Mouse (Mus musculus) lung, embryonic 14.5 days (tissue): ENCODE data around the gene Ltk. TPM values are rescaled to one million over a fixed set of nuclear protein-coding genes. Genes with fewer than 3 reads are reported as not detected.
"Not testable (repeated sequence)": the region's sequence is repeated elsewhere in the genome, so short reads cannot be mapped to it uniquely, and the experiment has no call there.

ENCODE experiments used
- ATAC-seq: fragments of 200-750 bp; cut with Nextera tagmentation; 2 replicates; pipeline ENCODE4 v1.8.0; 2017; ENCODE audit warnings: mild to moderate bottlenecking, moderate TSS enrichment, moderate library complexity; ENCODE audit not compliant: insufficient read depth
- DNase-seq: peaks from one replicate; pipeline ENCODE4 v3.0.0-alpha.2; 2015
- H3K27ac ChIP-seq: fragments of 300-500 bp; sonication (generic); 2 replicates; pipeline ENCODE4 v1.5.1; 2014; ENCODE audit warnings: low read depth, mild to moderate bottlenecking, moderate library complexity
- H3K27me3 ChIP-seq: fragments of 300-500 bp; sonication (generic); 2 replicates; pipeline ENCODE4 v1.6.1; 2014; ENCODE audit warnings: low read length, control low read depth; ENCODE audit not compliant: insufficient read depth
- H3K36me3 ChIP-seq: fragments of 300-500 bp; sonication (generic); 2 replicates; pipeline ENCODE4 v1.6.1; 2014; ENCODE audit warnings: control low read depth; ENCODE audit not compliant: insufficient read depth
- H3K4me1 ChIP-seq: fragments of 300-500 bp; sonication (generic); 2 replicates; pipeline ENCODE4 v1.6.1; 2014; ENCODE audit warnings: antibody characterized with exemption, control low read depth; ENCODE audit not compliant: insufficient read depth
- H3K4me2 ChIP-seq: fragments of 300-500 bp; sonication (generic); 2 replicates; pipeline ENCODE4 v1.6.1; 2014; ENCODE audit warnings: mild to moderate bottlenecking
- H3K4me3 ChIP-seq: fragments of 300-500 bp; sonication (generic); 2 replicates; pipeline ENCODE4 v1.5.1; 2014; ENCODE audit warnings: low read depth, low read length
- H3K9ac ChIP-seq: fragments of 300-500 bp; sonication (generic); 2 replicates; pipeline ENCODE4 v1.6.1; 2014
- H3K9me3 ChIP-seq: fragments of 300-500 bp; sonication (generic); 2 replicates; pipeline ENCODE4 v1.6.1; 2016; ENCODE audit warnings: low read depth, low read length, control low read depth
- CTCF ChIP-seq: IDR thresholded peaks from 2 replicates; pipeline ENCODE4 v1.5.1; 2016; ENCODE audit warnings: antibody characterized with exemption, low read depth
- WGBS: fragments of 180-500 bp; shearing (Covaris S2); extraction: QIAGEN DNeasy Blood & Tissue Kit; methylation state at CpG from one replicate; pipeline ENCODE4 v1.1.7; 2014; 5-methylcytosine and 5-hydroxymethylcytosine counted together
- polyA plus RNA-seq: library from polyadenylated mRNA; unstranded; fragments of >200 nt; fragmentation: Nextera tagmentation; extraction: Ambion mirVana; gene quantifications from 2 replicates; pipeline ENCODE4 v1.2.1, GENCODE M21; 2014

Gene Ltk
- polyA plus RNA-seq, 1 experiment from 2014 or later: 0.83 TPM

GRCm38 (mm10) chr2:119737124-119737523 is 23.1 kb downstream of the Ltk start:
- Histone ChIP-seq H3K9ac (no peak overlapping the region), H3K27me3 (no peaks in the 10 kb centered on the region), H3K4me1 (peaks cover 6% of the 10 kb centered on the region; the same call in 1 of the 2 replicates), H3K9me3 (no peaks in the 10 kb centered on the region), H3K4me2 (no peak overlapping the region), H3K4me3 (no peak overlapping the region), H3K27ac (no peak overlapping the region), H3K36me3 (peaks cover 30% of the 10 kb centered on the region)
- DNase-seq (no peak), ATAC-seq (no peak)
- TF ChIP-seq CTCF: no peak
- WGBS: 14% methylated on average over 12 of the region's 12 CpGs

DNA sequence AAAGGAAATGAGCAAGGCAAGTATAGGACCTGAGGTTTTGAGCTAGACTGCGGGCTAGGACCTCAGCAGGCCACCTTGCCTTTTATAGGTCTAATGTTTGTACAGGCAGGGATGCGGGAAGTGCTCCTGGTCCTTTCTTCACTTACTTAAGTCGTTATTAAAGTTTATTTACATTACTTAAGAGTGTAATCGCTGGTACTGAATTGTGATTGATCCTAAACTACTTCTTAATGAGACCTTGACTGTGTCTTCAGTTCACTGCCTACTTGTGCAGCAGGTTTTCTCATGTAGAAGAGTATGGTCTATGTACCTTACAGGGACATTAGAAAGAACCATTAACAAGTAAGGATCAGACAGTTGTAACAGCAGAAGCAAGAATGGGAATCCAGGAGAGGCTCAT is 29.5 kb downstream of the Ltk start:
- DNase-seq: no peak
- Histone ChIP-seq H3K9ac (no peak overlapping the region), H3K9me3 (no peaks in the 10 kb centered on the region), H3K4me3 (no peak overlapping the region), H3K36me3 (peaks cover 90% of the 10 kb centered on the region), H3K27me3 (no peaks in the 10 kb centered on the region), H3K27ac (no peak overlapping the region), H3K4me1 (no peaks in the 10 kb centered on the region), H3K4me2 (no peak overlapping the region)
- no peak for TF ChIP-seq CTCF
- 76% methylated on average over 4 of the region's 4 CpGs for WGBS
- ATAC-seq: no peak

DNA sequence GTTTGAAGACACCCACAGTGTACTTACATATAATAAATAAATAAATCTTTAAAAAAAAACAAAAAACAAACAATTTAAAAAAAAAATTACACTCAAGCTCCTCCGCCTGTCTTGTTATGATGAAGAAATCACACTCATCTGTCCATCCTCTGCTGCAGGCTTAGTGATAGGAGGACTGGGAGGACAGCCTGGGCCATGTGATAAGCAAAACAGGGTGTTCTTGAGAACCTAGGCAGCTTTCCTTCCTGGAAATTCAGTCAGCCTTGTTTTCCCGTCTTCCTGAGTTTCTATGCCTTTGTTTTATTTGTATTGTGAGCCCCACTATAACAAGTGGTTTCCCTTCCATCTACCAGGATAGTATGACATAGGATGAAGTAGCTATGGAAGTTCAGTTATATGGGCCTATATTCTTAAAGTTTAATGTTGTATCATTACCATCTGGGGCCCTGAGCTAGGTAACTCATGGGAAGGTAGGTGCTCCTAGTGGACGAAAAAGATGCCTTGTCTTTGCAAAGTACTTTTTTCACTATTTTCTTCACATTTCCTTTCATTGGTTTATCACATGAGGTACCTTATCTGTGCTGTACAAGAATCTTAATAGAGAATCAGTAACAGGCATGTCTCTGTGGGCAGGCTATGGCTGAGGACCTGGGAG is 32.3 kb downstream of the Ltk start:
- no peak overlapping the region for H3K4me3 ChIP-seq
- WGBS: 84% methylated on average over 3 of the region's 3 CpGs
- no peak overlapping the region for H3K27ac ChIP-seq
- no peak overlapping the region for H3K9ac ChIP-seq
- DNase-seq: no peak
- no peak for TF ChIP-seq CTCF
- ATAC-seq: no peak
- no peaks in the 10 kb centered on the region for H3K9me3 ChIP-seq
- H3K27me3 ChIP-seq: no peaks in the 10 kb centered on the region
- no peak overlapping the region for H3K4me2 ChIP-seq
- H3K4me1 ChIP-seq: no peaks in the 10 kb centered on the region
- peaks cover 93% of the 10 kb centered on the region for H3K36me3 ChIP-seq

DNA sequence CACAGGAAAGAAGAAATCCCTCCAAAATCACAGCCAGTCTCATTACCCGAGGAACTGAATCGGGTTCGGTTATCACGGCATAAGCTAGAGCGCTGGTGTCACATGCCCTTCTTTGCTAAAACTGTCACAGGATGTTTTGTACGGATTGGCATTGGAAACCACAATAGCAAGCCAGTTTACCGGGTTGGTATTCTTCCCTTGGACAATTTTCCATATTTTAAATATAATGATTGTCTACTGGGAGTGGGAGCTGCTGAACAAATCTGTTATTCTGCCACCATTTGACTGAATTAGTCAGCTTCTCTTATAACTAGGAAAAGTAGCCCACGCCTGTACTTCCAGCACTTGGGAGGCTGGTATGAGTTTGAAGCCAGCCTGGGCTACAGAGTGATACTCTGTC is 39.2 kb downstream of the Ltk start:
- no peak overlapping the region for H3K4me3 ChIP-seq

GRCm38 (mm10) chr2:119715868-119716267 is 44.4 kb downstream of the Ltk start:
- not testable (repeated sequence) for H3K27ac ChIP-seq, H3K9me3 ChIP-seq, H3K9ac ChIP-seq, H3K4me1 ChIP-seq, H3K4me2 ChIP-seq, H3K4me3 ChIP-seq, ATAC-seq, DNase-seq, H3K27me3 ChIP-seq
- WGBS: 85% methylated on average over 2 of the region's 2 CpGs
- H3K36me3 ChIP-seq: peaks cover 72% of the 10 kb centered on the region

More for the DNA sequence above, 39.2 kb downstream of the Ltk start:
- Histone ChIP-seq H3K9ac (no peak overlapping the region), H3K9me3 (no peaks in the 10 kb centered on the region), H3K4me1 (no peaks in the 10 kb centered on the region), H3K36me3 (peaks cover 88% of the 10 kb centered on the region), H3K4me2 (no peak overlapping the region), H3K27me3 (no peaks in the 10 kb centered on the region), H3K27ac (no peak overlapping the region)
- 96% methylated on average over 8 of the region's 8 CpGs for WGBS
- ATAC-seq (no peak), DNase-seq (no peak)
- no peak for TF ChIP-seq CTCF

GRCm38 (mm10) chr2:119710011-119710410 is 50.2 kb downstream of the Ltk start:
- Histone ChIP-seq H3K27me3 (no peaks in the 10 kb centered on the region), H3K9ac (no peak overlapping the region), H3K9me3 (no peaks in the 10 kb centered on the region), H3K36me3 (peaks cover 71% of the 10 kb centered on the region), H3K4me1 (no peaks in the 10 kb centered on the region), H3K4me3 (no peak overlapping the region), H3K27ac (no peak overlapping the region), H3K4me2 (no peak overlapping the region)
- ATAC-seq: no peak
- no peak for DNase-seq
- no peak for TF ChIP-seq CTCF
- WGBS: 87% methylated on average over 3 of the region's 3 CpGs

DNA sequence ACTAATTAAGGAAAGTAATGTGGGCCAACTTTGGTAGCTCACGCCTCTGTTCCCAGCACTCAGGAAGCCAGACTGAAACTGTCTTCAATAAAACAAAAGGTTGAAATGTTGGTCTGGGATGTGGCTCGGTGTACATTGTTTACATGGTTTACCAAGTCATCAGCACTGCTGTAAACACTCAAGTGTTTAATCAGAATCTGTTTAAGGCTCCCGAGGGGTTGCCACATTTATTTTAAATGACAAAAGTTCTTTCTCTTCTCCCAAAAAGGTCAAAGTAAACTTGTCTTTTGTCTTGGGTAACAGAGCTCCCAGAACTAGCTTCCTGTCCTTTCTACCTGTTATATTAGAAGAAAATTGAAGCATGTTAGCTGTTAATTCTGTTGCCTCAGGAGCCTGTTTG is 52.6 kb downstream of the Ltk start:
- H3K36me3 ChIP-seq: peaks cover 67% of the 10 kb centered on the region
- no peak for DNase-seq
- H3K27ac ChIP-seq: no peak overlapping the region
- H3K4me1 ChIP-seq: no peaks in the 10 kb centered on the region
- H3K9me3 ChIP-seq: no peaks in the 10 kb centered on the region
- no peak overlapping the region for H3K9ac ChIP-seq
- WGBS: 77% methylated on average over 3 of the region's 3 CpGs
- no peak overlapping the region for H3K4me2 ChIP-seq
- TF ChIP-seq CTCF: no peak
- ATAC-seq: no peak
- no peak overlapping the region for H3K4me3 ChIP-seq
- no peaks in the 10 kb centered on the region for H3K27me3 ChIP-seq

DNA sequence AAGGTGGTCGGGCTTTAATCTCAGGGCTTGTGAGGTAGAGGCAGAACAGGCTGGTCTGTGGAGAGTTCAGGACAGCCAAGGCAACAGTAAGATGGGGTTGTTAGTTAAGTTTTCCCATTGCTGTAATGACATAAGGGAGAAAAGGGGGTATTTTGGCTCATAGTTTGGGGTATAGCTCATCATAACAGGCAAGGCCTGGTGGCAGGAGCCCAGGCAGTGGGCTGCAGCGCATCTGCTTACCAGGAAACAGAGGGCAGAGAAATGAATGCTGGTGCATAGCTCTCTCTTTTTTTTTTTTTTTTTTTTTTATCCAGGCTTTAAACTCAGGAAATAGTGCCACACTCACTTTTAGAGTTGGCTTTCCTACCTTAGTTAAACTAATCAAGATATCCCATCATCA is 57.1 kb downstream of the Ltk start:
- H3K27me3 ChIP-seq: no peaks in the 10 kb centered on the region
- no peak for TF ChIP-seq CTCF
- ATAC-seq (no peak), DNase-seq (no peak)
- no peaks in the 10 kb centered on the region for H3K4me1 ChIP-seq
- no peak overlapping the region for H3K9ac ChIP-seq
- H3K27ac ChIP-seq: no peak overlapping the region
- H3K36me3 ChIP-seq: peaks cover 42% of the 10 kb centered on the region
- WGBS: 84% methylated on average over 2 of the region's 2 CpGs
- no peak overlapping the region for H3K4me3 ChIP-seq
- no peak overlapping the region for H3K4me2 ChIP-seq
- no peaks in the 10 kb centered on the region for H3K9me3 ChIP-seq

Other genes starting within 250 kb of the Ltk start
- gene Exd1, start 212.8 kb downstream of the Ltk start, polyA plus RNA-seq: 0.17 and 0.51 TPM in 2 replicates
- gene Chp1, start 212.7 kb downstream of the Ltk start, polyA plus RNA-seq: 57.3 and 58.9 TPM in 2 replicates
- gene Nusap1, start 142.1 kb downstream of the Ltk start, polyA plus RNA-seq: 83.9 and 84.5 TPM in 2 replicates
- gene Oip5, start 142.0 kb downstream of the Ltk start, polyA plus RNA-seq: 25.3 and 27.8 TPM in 2 replicates
- gene Ndufaf1, start 97.6 kb downstream of the Ltk start, polyA plus RNA-seq: 36.7 and 37.4 TPM in 2 replicates
- gene Rtf1, start 85.4 kb downstream of the Ltk start, polyA plus RNA-seq: 26.2 and 28.0 TPM in 2 replicates
- gene Itpka, start 18.1 kb downstream of the Ltk start, polyA plus RNA-seq: 1.3 TPM in 2 replicates
- 30.7 and 34.2 TPM in 2 replicates for gene Rpap1, start 27.1 kb upstream of the Ltk start, polyA plus RNA-seq
- gene Tyro3, start 37.3 kb upstream of the Ltk start, polyA plus RNA-seq: 19.0 and 21.9 TPM in 2 replicates
- 36.6 and 38.6 TPM in 2 replicates for gene Mga, start 136.8 kb upstream of the Ltk start, polyA plus RNA-seq
- 3.4 and 4.0 TPM in 2 replicates for gene Mapkbp1, start 212.3 kb upstream of the Ltk start, polyA plus RNA-seq